Mouse (Mus musculus): ENCODE data around the gene Nucb1. TPM values are rescaled to one million over a fixed set of nuclear protein-coding genes. Genes with fewer than 3 reads are reported as not detected.
"Not testable (repeated sequence)": the region's sequence is repeated elsewhere in the genome, so short reads cannot be mapped to it uniquely, and the experiment has no call there.

The Nucb1 gene
- polyA plus RNA-seq, 1 experiment from 2014 or later: 125 TPM

DNA sequence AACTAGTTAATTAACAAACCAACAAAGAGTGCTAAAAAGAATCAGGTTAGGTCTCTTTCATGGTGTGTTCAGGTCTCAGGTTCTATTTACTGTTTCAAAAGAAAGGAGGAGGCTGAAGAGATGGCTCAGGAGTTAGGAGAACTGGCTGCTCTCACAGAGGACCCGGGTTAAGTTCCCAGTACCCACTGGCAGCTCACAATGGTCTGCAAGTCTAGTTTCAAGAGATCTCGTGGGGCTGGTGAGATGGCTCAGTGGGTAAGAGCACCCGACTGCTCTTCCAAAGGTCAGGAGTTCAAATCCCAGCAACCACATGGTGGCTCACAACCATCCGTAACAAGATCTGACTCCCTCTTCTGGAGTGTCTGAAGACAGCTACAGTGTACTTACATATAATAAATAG is 29.9 kb downstream of the Nucb1 start:
- H3K4me3 ChIP-seq; H3K4me1 ChIP-seq; DNase-seq (ENCODE audit: low spot score); H3K9me3 ChIP-seq (replicated peaks); H3K27me3 ChIP-seq (ENCODE audit: low read depth, poor library complexity, severe bottlenecking); H3K27ac ChIP-seq; H3K36me3 ChIP-seq: not testable (repeated sequence)
- WGBS: 87% methylated on average over 4 of the region's 4 CpGs

DNA sequence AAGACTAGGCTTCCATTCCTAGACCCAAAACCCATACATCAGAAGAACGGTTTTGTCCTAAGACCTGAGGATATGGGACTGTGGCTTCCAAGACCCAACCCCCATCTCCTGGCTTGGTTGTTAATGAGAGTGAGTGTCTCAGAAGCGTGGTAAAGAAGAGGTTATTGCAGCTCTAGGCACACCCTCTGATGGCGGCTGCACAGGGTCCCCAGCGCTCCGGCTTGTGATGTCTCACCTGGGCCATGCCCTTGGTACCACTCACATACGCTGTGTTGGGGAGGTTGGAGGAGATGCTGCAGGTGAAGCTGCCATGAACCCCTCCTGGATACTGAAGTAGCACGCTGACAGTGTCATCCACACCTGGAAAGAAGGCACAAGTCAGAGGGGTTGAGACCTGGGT is 31.4 kb downstream of the Nucb1 start:
- Histone ChIP-seq H3K4me3 (no peak overlapping the region), H3K27me3 (ENCODE audit: low read depth, poor library complexity, severe bottlenecking) (no peaks in the 10 kb centered on the region), H3K9me3 (replicated peaks) (no peaks in the 10 kb centered on the region), H3K36me3 (peaks cover 7% of the 10 kb centered on the region), H3K27ac (no peak overlapping the region), H3K4me1 (0 out of 2 replicates have a peak, but pooled peaks cover 5% of the 10 kb centered on the region)
- 95% methylated on average over 7 of the region's 7 CpGs for WGBS
- DNase-seq (ENCODE audit: low spot score): no peak

DNA sequence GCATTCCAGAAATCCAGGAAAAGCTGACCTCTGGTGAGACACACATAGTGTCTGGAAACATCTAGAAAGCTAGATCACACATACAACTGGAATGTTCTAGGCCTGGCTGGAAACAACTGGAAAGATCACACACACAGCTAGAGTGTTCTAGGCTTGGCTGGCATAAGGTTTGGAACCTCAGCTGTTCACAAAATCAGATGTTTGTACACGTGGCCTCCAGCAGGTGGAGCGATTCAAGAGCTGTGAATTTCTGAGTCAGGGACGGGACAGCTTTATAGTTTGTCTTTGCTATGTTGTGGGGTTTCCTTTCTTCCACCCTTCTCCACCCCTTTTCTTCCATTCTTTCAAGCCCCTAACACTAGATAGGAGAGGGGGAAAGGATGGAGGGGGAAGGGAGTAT is 33.2 kb downstream of the Nucb1 start:
- 27% methylated on average over 3 of the region's 3 CpGs for WGBS
- H3K27ac ChIP-seq: no peak overlapping the region
- H3K9me3 ChIP-seq (replicated peaks): no peaks in the 10 kb centered on the region
- no peak overlapping the region for H3K4me3 ChIP-seq
- H3K4me1 ChIP-seq: 0 out of 2 replicates have a peak, but pooled peaks cover 5% of the 10 kb centered on the region
- H3K27me3 ChIP-seq (ENCODE audit: low read depth, poor library complexity, severe bottlenecking): no peaks in the 10 kb centered on the region
- no peak for DNase-seq (ENCODE audit: low spot score)
- peaks cover 7% of the 10 kb centered on the region for H3K36me3 ChIP-seq

- no peak overlapping the region for H3K4me3 ChIP-seq
- 0 out of 2 replicates have a peak, but pooled peaks cover 5% of the 10 kb centered on the region for H3K4me1 ChIP-seq
- no peak overlapping the region for H3K27ac ChIP-seq
- H3K27me3 ChIP-seq (ENCODE audit: low read depth, poor library complexity, severe bottlenecking): no peaks in the 10 kb centered on the region
- no peaks in the 10 kb centered on the region for H3K9me3 ChIP-seq (replicated peaks)
- WGBS: 50% methylated on average over 1 of the region's 1 CpGs
- H3K36me3 ChIP-seq: peaks cover 7% of the 10 kb centered on the region
- DNase-seq (ENCODE audit: low spot score): no peak
Observed at GRCm38 (mm10) chr7:45476453-45476852, 33.8 kb downstream of the Nucb1 start.

GRCm38 (mm10) chr7:45475291-45475969 is 34.8 kb downstream of the Nucb1 start:
- 68% methylated on average over 16 of the region's 16 CpGs for WGBS
- DNase-seq (ENCODE audit: low spot score): no peak
- no peaks in the 10 kb centered on the region for H3K27me3 ChIP-seq (ENCODE audit: low read depth, poor library complexity, severe bottlenecking)
- peak overlapping the region; percentile 34 for H3K4me3 ChIP-seq
- peaks cover 7% of the 10 kb centered on the region for H3K36me3 ChIP-seq
- H3K4me1 ChIP-seq: 0 out of 2 replicates have a peak, but pooled peaks cover 5% of the 10 kb centered on the region
- no peaks in the 10 kb centered on the region for H3K9me3 ChIP-seq (replicated peaks)
- H3K27ac ChIP-seq: no peak overlapping the region

GRCm38 (mm10) chr7:45470869-45471268 is 39.3 kb downstream of the Nucb1 start:
- Histone ChIP-seq H3K27ac (no peak overlapping the region), H3K27me3 (ENCODE audit: low read depth, poor library complexity, severe bottlenecking) (no peaks in the 10 kb centered on the region), H3K36me3 (no peaks in the 10 kb centered on the region), H3K9me3 (replicated peaks) (no peaks in the 10 kb centered on the region), H3K4me1 (peaks cover 19% of the 10 kb centered on the region), H3K4me3 (no peak overlapping the region)
- peak; percentile 69 for DNase-seq (ENCODE audit: low spot score)
- 15% methylated on average over 3 of the region's 3 CpGs for WGBS

DNA sequence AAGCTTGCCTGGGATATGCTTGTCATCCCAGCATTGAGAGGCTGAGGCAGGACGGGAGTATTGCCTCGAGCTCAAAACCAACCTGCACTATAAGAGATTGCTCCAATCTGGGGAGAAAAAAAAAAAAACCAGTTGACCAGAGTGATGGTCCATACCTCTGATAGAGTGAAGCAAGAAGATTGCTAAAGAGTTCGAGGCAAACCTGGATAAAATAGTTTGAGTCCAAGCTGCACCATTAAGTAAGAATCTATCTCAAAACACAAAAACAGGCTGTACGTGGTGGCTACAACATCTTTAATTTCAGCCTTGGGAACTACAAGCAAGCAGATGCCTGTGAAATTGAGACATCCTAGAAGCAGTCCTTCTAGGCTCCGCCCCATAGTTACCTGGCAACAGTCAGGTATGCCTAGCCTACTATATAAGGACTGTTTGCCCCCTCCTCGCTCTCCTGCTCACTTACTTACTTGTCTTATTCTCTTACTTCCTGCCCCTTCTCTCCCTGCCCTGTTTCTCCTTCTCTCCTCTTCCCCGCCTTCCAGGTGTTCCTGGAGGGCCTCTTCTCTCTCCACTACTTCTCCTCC is 43.0 kb downstream of the Nucb1 start:
- H3K36me3 ChIP-seq: peaks cover 36% of the 10 kb centered on the region
- H3K9me3 ChIP-seq (replicated peaks): no peaks in the 10 kb centered on the region
- H3K27me3 ChIP-seq (ENCODE audit: low read depth, poor library complexity, severe bottlenecking): no peaks in the 10 kb centered on the region
- WGBS: 29% methylated on average over 7 of the region's 7 CpGs
- H3K4me1 ChIP-seq: peaks cover 24% of the 10 kb centered on the region
- peak overlapping the region; percentile 92 for H3K4me3 ChIP-seq
- peak overlapping the region; percentile 93 for H3K27ac ChIP-seq
- DNase-seq (ENCODE audit: low spot score): no peak

GRCm38 (mm10) chr7:45466283-45467089 is 43.7 kb downstream of the Nucb1 start, which contains the start of gene Bax:
Gene Bax, minus strand, starts transcription at chr7:45466898.
- under 1% methylated on average over 58 of the region's 58 CpGs for WGBS
- H3K36me3 ChIP-seq: peaks cover 43% of the 10 kb centered on the region
- H3K9me3 ChIP-seq (replicated peaks): no peaks in the 10 kb centered on the region
- peak within 1 kb of the TSS; percentile 93 for H3K27ac ChIP-seq
- H3K4me3 ChIP-seq: peak within 1 kb of the TSS; percentile 92
- H3K4me1 ChIP-seq: peaks cover 27% of the 10 kb centered on the region
- no peaks in the 10 kb centered on the region for H3K27me3 ChIP-seq (ENCODE audit: low read depth, poor library complexity, severe bottlenecking)
- peak; percentile 99 for DNase-seq (ENCODE audit: low spot score)

- Histone ChIP-seq H3K36me3 (peaks cover 49% of the 10 kb centered on the region), H3K4me3 (peak overlapping the region; percentile 92), H3K9me3 (replicated peaks) (no peaks in the 10 kb centered on the region), H3K27ac (peak overlapping the region; percentile 93; the same call in 1 of the 2 replicates), H3K4me1 (peaks cover 37% of the 10 kb centered on the region), H3K27me3 (ENCODE audit: low read depth, poor library complexity, severe bottlenecking) (no peaks in the 10 kb centered on the region)
- no peak for DNase-seq (ENCODE audit: low spot score)
- 80% methylated on average over 9 of the region's 9 CpGs for WGBS
Observed at GRCm38 (mm10) chr7:45465549-45465948, 44.7 kb downstream of the Nucb1 start.

- Histone ChIP-seq H3K36me3 (peaks cover 49% of the 10 kb centered on the region), H3K27me3 (ENCODE audit: low read depth, poor library complexity, severe bottlenecking) (no peaks in the 10 kb centered on the region), H3K4me1 (peaks cover 41% of the 10 kb centered on the region), H3K27ac (no peak overlapping the region), H3K4me3 (peak overlapping the region; percentile 92; the same call in 1 of the 2 replicates), H3K9me3 (replicated peaks) (no peaks in the 10 kb centered on the region)
- DNase-seq (ENCODE audit: low spot score): no peak
- 93% methylated on average over 12 of the region's 12 CpGs for WGBS
Observed at GRCm38 (mm10) chr7:45465112-45465511, 45.1 kb downstream of the Nucb1 start.

- 95% methylated on average over 7 of the region's 7 CpGs for WGBS
- Histone ChIP-seq H3K27ac (no peak overlapping the region), H3K27me3 (ENCODE audit: low read depth, poor library complexity, severe bottlenecking) (no peaks in the 10 kb centered on the region), H3K4me1 (peaks cover 44% of the 10 kb centered on the region), H3K36me3 (peaks cover 49% of the 10 kb centered on the region), H3K9me3 (replicated peaks) (no peaks in the 10 kb centered on the region), H3K4me3 (no peak overlapping the region)
- no peak for DNase-seq (ENCODE audit: low spot score)
Observed at GRCm38 (mm10) chr7:45463987-45464778, 46.0 kb downstream of the Nucb1 start.

- not testable (repeated sequence) for DNase-seq (ENCODE audit: low spot score); H3K4me3 ChIP-seq; H3K27ac ChIP-seq; H3K9me3 ChIP-seq (replicated peaks); H3K27me3 ChIP-seq (ENCODE audit: low read depth, poor library complexity, severe bottlenecking)
- Histone ChIP-seq H3K4me1 (peaks cover 51% of the 10 kb centered on the region), H3K36me3 (peaks cover 59% of the 10 kb centered on the region)
- WGBS: 85% methylated on average over 4 of the region's 4 CpGs
Observed at GRCm38 (mm10) chr7:45462868-45463267, 47.3 kb downstream of the Nucb1 start.
